Mouse (Mus musculus): ENCODE measurements around the gene D5Ertd579e.

DNA sequence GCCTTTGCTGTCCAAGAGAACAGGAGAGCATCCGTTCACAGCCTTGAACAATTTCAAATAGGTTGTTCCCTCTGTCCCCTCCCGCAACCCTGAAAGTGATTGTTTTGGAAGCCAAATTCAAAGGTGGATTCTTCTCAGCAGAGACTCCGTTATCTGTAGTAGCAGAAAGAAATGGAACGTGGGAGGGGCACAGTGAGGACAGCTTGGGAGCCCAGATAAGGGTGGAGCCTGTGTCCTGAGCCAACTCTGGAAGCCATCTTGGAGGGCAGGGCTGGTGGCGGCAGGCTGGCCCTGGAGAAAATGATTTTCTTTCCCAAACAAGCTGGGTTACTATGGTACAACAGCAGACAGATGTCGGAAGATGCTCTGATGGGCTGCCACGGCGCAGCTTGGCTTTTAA is 40.2 kb upstream of the D5Ertd579e start:
- no peak for TF ChIP-seq CTCF (IDR thresholded peaks at IDR 0.05; ENCODE audit: control insufficient read depth, insufficient read depth, insufficient replicate concordance, low read depth, low read length)
- no peak for TF ChIP-seq POLR2A (IDR thresholded peaks at IDR 0.05; ENCODE audit: control insufficient read depth, low read depth, low read length)

All from testis, adult 2 months (tissue).